Mouse (Mus musculus) embryonic facial prominence, embryonic 14.5 days (tissue): ENCODE measurements at regions not wholly inside any gene's neighbourhood (a gene's known extent, or its start where the extent isn't known, plus 50 kb on each side); places are given as distances from the start of the nearest gene placed in this dataset.

Experiments used
- ATAC-seq: fragments of 200-750 bp; cut with Nextera tagmentation; 2 replicates; pipeline ENCODE4 v1.8.0; 2017; ENCODE audit warnings: low read depth, moderate number of reproducible peaks, moderate TSS enrichment
- DNase-seq: peaks from one replicate; pipeline ENCODE4 v3.0.0-alpha.2; 2015; ENCODE audit warnings: low spot score
- H3K27ac ChIP-seq: fragments of 300-500 bp; sonication (generic); replicated peaks from 2 replicates; pipeline ENCODE4 v1.5.1; 2014; ENCODE audit warnings: low read depth, mild to moderate bottlenecking, low read length, moderate library complexity
- H3K27me3 ChIP-seq: fragments of 300-500 bp; sonication (generic); replicated peaks from 2 replicates; pipeline ENCODE4 v1.6.1; 2014; ENCODE audit warnings: low read length; ENCODE audit not compliant: control insufficient read depth, insufficient read depth
- H3K36me3 ChIP-seq: fragments of 300-500 bp; sonication (generic); 2 replicates; pipeline ENCODE4 v1.6.1; 2014; ENCODE audit warnings: low read length, mixed read lengths; ENCODE audit not compliant: control insufficient read depth, insufficient read depth
- H3K4me1 ChIP-seq: fragments of 300-500 bp; sonication (generic); 2 replicates; pipeline ENCODE4 v1.6.1; 2014; ENCODE audit warnings: antibody characterized with exemption, low read length; ENCODE audit not compliant: control insufficient read depth, insufficient read depth
- H3K4me2 ChIP-seq: fragments of 300-500 bp; sonication (generic); 2 replicates; pipeline ENCODE4 v1.6.1; 2014; ENCODE audit warnings: low read depth, mild to moderate bottlenecking, low read length, moderate library complexity, mixed read lengths
- H3K4me3 ChIP-seq: fragments of 300-500 bp; sonication (generic); 2 replicates; pipeline ENCODE4 v1.5.1; 2014; ENCODE audit warnings: low read depth, mild to moderate bottlenecking, low read length
- H3K9ac ChIP-seq: fragments of 300-500 bp; sonication (generic); 2 replicates; pipeline ENCODE4 v1.6.1; 2014; ENCODE audit warnings: low read depth, mild to moderate bottlenecking, low read length, moderate library complexity, mixed read lengths
- H3K9me3 ChIP-seq: fragments of 300-500 bp; sonication (generic); 2 replicates; pipeline ENCODE4 v1.6.1; 2016; ENCODE audit warnings: low read length; ENCODE audit not compliant: control insufficient read depth
- WGBS: fragments of 180-500 bp; shearing (Covaris S2); extraction: QIAGEN DNeasy Blood & Tissue Kit; methylation state at CpG from one replicate; pipeline ENCODE4 v1.1.7; 2014; 5-methylcytosine and 5-hydroxymethylcytosine counted together

DNA sequence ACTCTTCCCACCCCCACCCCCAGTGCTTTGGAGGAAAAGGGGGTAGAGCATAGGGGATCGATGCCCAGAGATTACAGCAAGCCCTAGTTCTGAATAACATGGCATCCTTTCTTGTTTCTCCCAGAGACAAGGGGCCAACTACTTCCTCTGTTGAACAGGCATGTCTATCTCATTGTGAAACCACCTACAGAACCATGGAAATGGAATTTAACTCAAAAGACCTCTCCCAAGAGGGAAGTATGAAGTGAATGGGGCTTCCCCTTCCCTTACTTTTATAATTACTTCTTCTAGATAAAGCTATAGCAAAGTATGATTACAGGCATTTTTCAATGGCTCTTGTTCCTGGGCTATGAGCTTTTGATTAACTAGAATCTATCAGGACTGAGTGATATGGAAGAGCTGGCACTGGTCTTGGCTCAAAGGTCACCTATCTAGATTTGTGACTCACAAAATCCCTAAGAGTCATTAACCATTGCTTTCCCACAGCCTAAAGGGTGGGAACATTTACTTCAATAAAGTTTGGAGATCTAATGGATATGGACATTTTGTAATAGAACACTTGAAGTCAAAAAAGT lies 246.1 kb upstream of the A1bg start:
- Histone ChIP-seq H3K4me3 (no peak overlapping the region), H3K4me1 (no peaks in the 10 kb centered on the region), H3K4me2 (no peak overlapping the region), H3K9ac (no peak overlapping the region), H3K27ac (no peak overlapping the region), H3K27me3 (no peaks in the 10 kb centered on the region), H3K36me3 (no peaks in the 10 kb centered on the region), H3K9me3 (no peaks in the 10 kb centered on the region)
- WGBS = 85% methylated on average over 1 of the region's 1 CpGs
- ATAC-seq = no peak
- no peak for DNase-seq

DNA sequence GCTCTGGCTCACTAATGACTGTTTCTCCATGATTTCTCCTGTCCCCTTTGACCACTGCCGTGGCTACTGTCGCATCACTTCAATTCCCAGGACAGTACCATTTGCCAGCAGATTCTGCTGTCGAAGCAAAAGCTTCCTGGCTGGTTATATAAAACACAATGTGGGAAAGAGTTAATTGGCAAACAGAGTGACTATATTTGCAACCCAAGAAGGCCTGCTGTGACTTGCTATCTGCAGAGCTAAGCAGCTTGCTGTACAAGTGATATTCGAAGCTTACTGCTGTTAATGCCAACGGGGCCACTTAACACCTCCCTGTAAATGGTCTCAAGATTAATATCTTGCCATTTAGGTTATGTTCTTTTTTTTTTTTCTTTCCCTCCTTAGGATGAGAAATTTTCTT lies 242.2 kb upstream of the A1bg start:
- Histone ChIP-seq H3K36me3 (no peaks in the 10 kb centered on the region), H3K4me3 (no peak overlapping the region), H3K4me2 (no peak overlapping the region), H3K27ac (no peak overlapping the region), H3K9me3 (no peaks in the 10 kb centered on the region), H3K9ac (no peak overlapping the region), H3K4me1 (peaks cover 8% of the 10 kb centered on the region; the same call in 1 of the 2 replicates), H3K27me3 (no peaks in the 10 kb centered on the region)
- WGBS = 53% methylated on average over 5 of the region's 5 CpGs
- ATAC-seq (no peak), DNase-seq (peak; percentile 73)

DNA sequence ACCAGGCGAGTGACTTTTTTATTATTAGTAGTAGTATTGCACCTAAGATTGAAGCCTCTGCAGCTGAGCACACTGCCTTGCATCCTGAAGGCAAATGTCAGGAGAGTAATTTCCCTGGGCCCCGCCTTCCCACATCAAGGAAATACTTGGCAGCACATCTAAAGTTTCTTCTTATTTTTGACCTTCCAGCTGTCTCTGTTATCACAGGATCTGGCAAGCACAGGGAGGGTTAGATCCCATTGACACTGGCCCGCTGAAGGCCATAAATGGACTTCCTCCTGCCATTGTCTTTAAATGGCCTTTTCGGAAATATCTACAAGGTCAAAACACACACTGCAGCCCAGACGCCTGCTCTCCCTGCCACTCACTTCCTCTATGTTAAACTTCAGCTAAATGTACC lies 238.6 kb upstream of the A1bg start:
- H3K36me3 ChIP-seq = no peaks in the 10 kb centered on the region
- no peak overlapping the region for H3K9ac ChIP-seq
- no peak for ATAC-seq
- DNase-seq = peak; percentile 74
- H3K4me2 ChIP-seq = no peak overlapping the region
- H3K9me3 ChIP-seq = no peaks in the 10 kb centered on the region
- H3K4me3 ChIP-seq = no peak overlapping the region
- WGBS = 48% methylated on average over 5 of the region's 5 CpGs
- H3K27me3 ChIP-seq = no peaks in the 10 kb centered on the region
- no peak overlapping the region for H3K27ac ChIP-seq
- H3K4me1 ChIP-seq = peaks cover 8% of the 10 kb centered on the region; the same call in 1 of the 2 replicates

DNA sequence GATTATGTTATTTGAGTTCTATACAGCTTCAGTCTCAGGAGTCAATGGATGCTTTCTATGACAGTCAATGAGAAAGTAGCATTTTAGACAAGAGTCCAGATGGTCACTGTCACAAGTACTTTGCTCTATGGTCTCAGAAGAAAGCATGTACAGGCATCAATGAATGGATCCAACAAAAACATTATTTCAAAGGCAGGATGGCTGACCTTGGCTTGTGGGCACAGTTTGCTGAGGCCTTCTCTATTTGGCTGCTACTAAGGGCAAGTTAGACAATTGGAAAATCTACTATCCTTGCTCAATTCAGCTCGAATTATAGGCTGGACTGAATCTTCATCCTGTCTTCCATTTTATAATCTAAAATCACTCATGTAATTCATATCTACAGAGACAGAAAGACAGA lies 237.9 kb upstream of the A1bg start:
- Histone ChIP-seq H3K9me3 (no peaks in the 10 kb centered on the region), H3K4me3 (no peak overlapping the region), H3K9ac (no peak overlapping the region), H3K4me1 (peaks cover 8% of the 10 kb centered on the region; the same call in 1 of the 2 replicates), H3K36me3 (no peaks in the 10 kb centered on the region), H3K4me2 (no peak overlapping the region), H3K27ac (no peak overlapping the region), H3K27me3 (no peaks in the 10 kb centered on the region)
- ATAC-seq (no peak), DNase-seq (no peak)
- WGBS = 78% methylated on average over 1 of the region's 1 CpGs

DNA sequence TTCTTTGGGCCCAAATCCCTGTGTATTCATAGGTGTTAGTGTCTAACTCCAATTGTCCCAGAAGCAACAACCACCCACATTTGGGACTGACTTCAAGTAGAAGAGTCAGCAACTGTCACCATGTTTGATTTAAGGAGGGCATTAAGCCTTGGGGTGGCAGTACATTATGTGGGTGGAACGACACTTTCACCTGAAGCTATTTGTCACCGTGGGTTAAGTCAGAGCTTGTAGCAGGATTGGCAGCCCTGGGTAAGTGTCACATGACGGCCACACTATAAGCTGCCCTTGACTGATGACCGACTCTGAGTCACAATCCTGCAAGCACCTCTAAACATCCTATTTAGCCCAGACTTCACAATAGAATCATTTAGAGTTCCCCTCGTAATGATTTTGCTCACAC lies 236.7 kb upstream of the A1bg start:
- DNase-seq = no peak
- no peaks in the 10 kb centered on the region for H3K9me3 ChIP-seq
- H3K4me3 ChIP-seq = no peak overlapping the region
- H3K27me3 ChIP-seq = no peaks in the 10 kb centered on the region
- H3K4me2 ChIP-seq = no peak overlapping the region
- 79% methylated on average over 5 of the region's 5 CpGs for WGBS
- no peaks in the 10 kb centered on the region for H3K36me3 ChIP-seq
- H3K27ac ChIP-seq = no peak overlapping the region
- no peak for ATAC-seq
- H3K4me1 ChIP-seq = peaks cover 8% of the 10 kb centered on the region
- no peak overlapping the region for H3K9ac ChIP-seq

DNA sequence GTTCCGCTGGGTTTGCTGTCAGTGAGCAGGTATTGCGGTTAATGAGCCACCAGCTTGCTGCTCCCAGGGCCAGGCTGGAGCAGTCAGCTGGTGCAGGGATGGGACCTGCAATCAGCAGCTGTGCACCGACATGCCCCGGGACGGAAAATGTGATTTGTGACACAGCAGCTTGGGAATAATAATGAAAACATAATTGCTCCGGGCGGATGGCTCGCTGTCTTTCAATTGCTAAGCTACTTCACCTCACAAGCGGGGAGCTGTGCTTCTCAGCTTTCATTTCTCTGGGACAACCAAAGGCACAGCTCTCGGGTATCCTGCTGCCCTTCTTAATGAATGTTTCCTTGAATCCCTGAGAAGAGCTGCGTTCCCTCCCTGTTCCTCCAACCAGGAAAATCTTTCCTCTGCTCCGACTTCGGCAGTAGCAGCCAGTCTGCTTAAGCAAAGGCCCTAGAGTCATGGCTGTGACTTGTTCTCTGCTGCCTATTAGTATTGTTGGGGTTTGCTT lies 235.3 kb upstream of the A1bg start:
- no peaks in the 10 kb centered on the region for H3K36me3 ChIP-seq
- DNase-seq (peak; percentile 90), ATAC-seq (peak; percentile 78)
- peaks cover 8% of the 10 kb centered on the region for H3K4me1 ChIP-seq
- 5% methylated on average over 13 of the region's 13 CpGs for WGBS
- H3K4me2 ChIP-seq = peak overlapping the region; percentile 76
- no peaks in the 10 kb centered on the region for H3K9me3 ChIP-seq
- H3K9ac ChIP-seq = peak overlapping the region; percentile 61
- H3K27me3 ChIP-seq = no peaks in the 10 kb centered on the region
- peak overlapping the region; percentile 45 for H3K4me3 ChIP-seq
- H3K27ac ChIP-seq = peak overlapping the region; percentile 22; the same call in 1 of the 2 replicates

DNA sequence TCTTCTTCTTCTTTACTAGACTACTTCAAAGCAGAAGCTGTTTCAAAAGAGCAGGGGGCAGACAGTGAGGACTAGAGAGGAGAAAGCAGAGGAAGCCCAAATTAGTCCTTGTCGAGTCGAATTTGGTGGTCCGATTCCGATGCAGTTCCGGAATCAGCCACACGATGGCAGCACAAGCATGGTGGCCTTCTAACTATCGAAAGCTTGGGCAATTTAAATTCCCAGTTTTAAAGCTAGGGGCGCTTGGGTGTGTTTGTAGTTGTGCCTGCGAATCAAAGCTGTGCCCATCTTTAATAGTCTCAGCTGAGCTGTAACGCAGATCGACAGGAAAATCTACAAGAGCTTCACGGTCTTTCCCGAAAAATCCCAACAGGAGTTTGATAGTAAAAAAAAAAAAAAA lies 234.7 kb upstream of the A1bg start:
- ATAC-seq (peak; percentile 83), DNase-seq (peak; percentile 93)
- Histone ChIP-seq H3K27ac (no peak overlapping the region), H3K9me3 (no peaks in the 10 kb centered on the region), H3K9ac (peak overlapping the region; percentile 61; the same call in 1 of the 2 replicates), H3K4me3 (peak overlapping the region; percentile 45), H3K4me2 (peak overlapping the region; percentile 76), H3K27me3 (no peaks in the 10 kb centered on the region), H3K36me3 (no peaks in the 10 kb centered on the region), H3K4me1 (peaks cover 8% of the 10 kb centered on the region)
- 2% methylated on average over 13 of the region's 13 CpGs for WGBS

DNA sequence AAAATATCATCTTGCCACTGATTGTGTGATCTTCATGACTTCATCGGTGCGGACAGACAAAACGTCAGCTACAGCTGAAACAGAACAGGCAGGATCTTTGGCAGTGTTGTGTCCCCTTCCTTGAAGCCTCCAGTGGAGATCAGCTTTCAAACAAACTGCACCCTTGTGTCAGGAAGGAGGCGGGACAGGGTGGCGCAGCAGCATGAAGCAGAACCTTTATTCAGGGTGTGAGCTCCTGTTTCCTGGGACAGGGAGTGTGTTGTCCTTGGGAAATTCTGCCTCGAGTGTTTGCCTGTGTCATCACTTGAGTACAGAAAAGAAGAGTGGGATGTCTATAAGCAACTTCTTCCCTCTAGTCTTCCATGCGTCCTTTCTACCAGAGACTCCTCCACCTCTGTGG lies 232.7 kb upstream of the A1bg start:
- H3K9me3 ChIP-seq = no peaks in the 10 kb centered on the region
- peak; percentile 48 for DNase-seq
- H3K9ac ChIP-seq = no peak overlapping the region
- H3K36me3 ChIP-seq = no peaks in the 10 kb centered on the region
- ATAC-seq = no peak
- H3K27me3 ChIP-seq = no peaks in the 10 kb centered on the region
- no peak overlapping the region for H3K4me3 ChIP-seq
- 44% methylated on average over 7 of the region's 7 CpGs for WGBS
- H3K27ac ChIP-seq = no peak overlapping the region
- H3K4me2 ChIP-seq = no peak overlapping the region
- H3K4me1 ChIP-seq = peaks cover under 1% of the 10 kb centered on the region

DNA sequence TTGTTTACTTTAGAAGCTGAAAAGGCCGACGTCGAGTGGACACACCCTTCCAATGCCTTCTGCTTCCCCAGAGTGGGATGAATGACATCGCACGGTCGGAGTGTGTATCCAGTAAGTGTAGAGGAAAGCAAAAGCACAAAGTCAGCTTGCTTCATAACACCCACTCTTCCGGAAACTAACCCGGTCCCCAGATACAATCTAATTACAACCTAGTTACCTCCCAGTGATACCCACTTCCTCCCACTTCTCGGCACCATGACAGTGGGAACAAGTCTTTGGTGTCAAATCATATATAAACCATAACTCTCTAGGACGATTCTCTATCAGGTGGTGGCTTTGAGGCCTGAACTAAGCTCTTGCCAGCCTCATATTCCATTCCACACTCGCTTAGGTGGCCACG lies 231.4 kb upstream of the A1bg start:
- H3K9ac ChIP-seq = no peak overlapping the region
- 75% methylated on average over 12 of the region's 12 CpGs for WGBS
- ATAC-seq = no peak

More for the DNA sequence above, 231.4 kb upstream of the A1bg start:
- Histone ChIP-seq H3K27ac (no peak overlapping the region), H3K4me3 (no peak overlapping the region), H3K4me1 (no peaks in the 10 kb centered on the region; the same call in 1 of the 2 replicates), H3K36me3 (no peaks in the 10 kb centered on the region), H3K27me3 (no peaks in the 10 kb centered on the region), H3K4me2 (no peak overlapping the region), H3K9me3 (no peaks in the 10 kb centered on the region)
- DNase-seq = no peak
